Mouse (Mus musculus) MEL (cell line): Measurements from ENCODE around the gene Gripap1. TPM values are rescaled to one million over a fixed set of nuclear protein-coding genes. Genes with fewer than 3 reads are reported as not detected.

Experiments used
- DNase-seq: peaks from one replicate; pipeline ENCODE4 v3.0.0; 2011; ENCODE audit warnings: low read depth, low spot score
- H3K27ac ChIP-seq: 2 replicates; pipeline ENCODE4 v1.5.1; 2012; ENCODE audit warnings: low read depth, mild to moderate bottlenecking, control low read depth, low read length, moderate library complexity; ENCODE audit not compliant: control insufficient read depth
- H3K27me3 ChIP-seq, 2 experiments: fragments of 150-350 bp in 1 of 2; sonication (generic) in 1 of 2; 2 replicates each; pipeline ENCODE4 v1.6.1; 2012; ENCODE audit warnings: low read length in 2 of 2, mild to moderate bottlenecking in 2 of 2, improper control_type of control experiment in 1 of 2, moderate library complexity in 1 of 2; ENCODE audit not compliant: insufficient read depth in 2 of 2, control insufficient read depth in 1 of 2
- H3K36me3 ChIP-seq, 2 experiments: 2 replicates each; pipeline ENCODE4 v1.6.1; 2012 to 2014; ENCODE audit warnings: low read length in 2 of 2, improper control_type of control experiment in 1 of 2, inconsistent platforms in 1 of 2, mild to moderate bottlenecking in 1 of 2; ENCODE audit not compliant: insufficient read depth in 2 of 2, control insufficient read depth in 1 of 2
- H3K4me1 ChIP-seq, 2 experiments: fragments of 150-350 bp in 1 of 2; sonication (generic) in 1 of 2; 2 replicates each; pipeline ENCODE4 v1.6.1; 2012; ENCODE audit warnings: low read length in 2 of 2, improper control_type of control experiment in 1 of 2, mild to moderate bottlenecking in 1 of 2; ENCODE audit not compliant: insufficient read depth in 2 of 2, control insufficient read depth in 1 of 2
- H3K4me3 ChIP-seq, 2 experiments: fragments of 150-350 bp in 1 of 2; sonication (generic) in 1 of 2; 2 replicates each; pipeline ENCODE4 v1.5.1; 2012; ENCODE audit warnings: low read depth in 2 of 2, low read length in 2 of 2, mild to moderate bottlenecking in 2 of 2, moderate library complexity in 2 of 2, control low read depth in 1 of 2, improper control_type of control experiment in 1 of 2; ENCODE audit not compliant: control insufficient read depth in 1 of 2, insufficient read depth in 1 of 2
- H3K79me2 ChIP-seq: 2 replicates; pipeline ENCODE4 v1.6.1; 2012; ENCODE audit warnings: mild to moderate bottlenecking, low read length, moderate library complexity; ENCODE audit not compliant: control insufficient read depth, poor library complexity, insufficient read depth
- H3K9ac ChIP-seq: 2 replicates; pipeline ENCODE4 v1.6.1; 2012; ENCODE audit warnings: low read depth, mild to moderate bottlenecking, control low read depth, low read length, moderate library complexity; ENCODE audit not compliant: control insufficient read depth, poor library complexity, severe bottlenecking
- H3K9me3 ChIP-seq: fragments of 150-350 bp; sonication (generic); replicated peaks from 2 replicates; pipeline ENCODE4 v1.6.1; 2012; ENCODE audit warnings: mild to moderate bottlenecking, low read length, improper control_type of control experiment, moderate library complexity; ENCODE audit not compliant: insufficient read depth
- BHLHE40 ChIP-seq: IDR thresholded peaks from 2 replicates; pipeline ENCODE4 v1.6.1; 2012; ENCODE audit warnings: low read depth, mild to moderate bottlenecking, inconsistent platforms, low read length, improper control_type of control experiment, borderline replicate concordance
- ELF1 ChIP-seq: IDR thresholded peaks from 2 replicates; pipeline ENCODE4 v1.6.1; 2014; ENCODE audit warnings: low read depth, mild to moderate bottlenecking, inconsistent platforms, low read length, improper control_type of control experiment, moderate library complexity
- EP300 ChIP-seq, 2 experiments: IDR thresholded peaks; 2 replicates each; pipeline ENCODE4 v1.6.1; 2011; ENCODE audit warnings: improper control_type of control experiment in 2 of 2, low read length in 2 of 2, low read depth in 1 of 2, mild to moderate bottlenecking in 1 of 2
- ETS1 ChIP-seq: IDR thresholded peaks from 2 replicates; pipeline ENCODE4 v1.6.1; 2012; ENCODE audit warnings: low read depth, mild to moderate bottlenecking, inconsistent platforms, low read length, improper control_type of control experiment, moderate library complexity
- GATA1 ChIP-seq: IDR thresholded peaks from 2 replicates; pipeline ENCODE4 v1.6.1; 2011; ENCODE audit warnings: low read depth, low read length, improper control_type of control experiment
- JUND ChIP-seq: IDR thresholded peaks from 2 replicates; pipeline ENCODE4 v1.6.1; 2011; ENCODE audit warnings: low read depth, mild to moderate bottlenecking, improper control_type of control experiment, low read length
- MAX ChIP-seq: IDR thresholded peaks from 2 replicates; pipeline ENCODE4 v1.6.1; 2011; ENCODE audit warnings: low read length, improper control_type of control experiment
- MAZ ChIP-seq: IDR thresholded peaks from 2 replicates; pipeline ENCODE4 v1.6.1; 2012; ENCODE audit warnings: low read depth, mild to moderate bottlenecking, inconsistent platforms, low read length, improper control_type of control experiment
- MYB ChIP-seq: IDR thresholded peaks from 2 replicates; pipeline ENCODE4 v1.6.1; 2011; ENCODE audit warnings: mild to moderate bottlenecking, low read depth, low read length, improper control_type of control experiment
- NELFE ChIP-seq: IDR thresholded peaks from 2 replicates; pipeline ENCODE4 v1.6.1; 2011; ENCODE audit warnings: low read depth, low read length, improper control_type of control experiment
- NRF1 ChIP-seq: IDR thresholded peaks from 2 replicates; pipeline ENCODE4 v1.6.1; 2014; ENCODE audit warnings: low read depth, mild to moderate bottlenecking, inconsistent platforms, low read length, improper control_type of control experiment, moderate library complexity; ENCODE audit not compliant: poor library complexity, insufficient read depth, severe bottlenecking
- POLR2A ChIP-seq, 2 experiments: IDR thresholded peaks; 2 replicates each; pipeline ENCODE4 v1.6.1; 2011 to 2012; ENCODE audit warnings: low read length in 2 of 2, mild to moderate bottlenecking in 2 of 2, control low read depth in 1 of 2, improper control_type of control experiment in 1 of 2, low read depth in 1 of 2, moderate library complexity in 1 of 2; ENCODE audit not compliant: control insufficient read depth in 1 of 2, insufficient read depth in 1 of 2, poor library complexity in 1 of 2
- POLR2AphosphoS5 ChIP-seq: IDR thresholded peaks from 2 replicates; pipeline ENCODE4 v1.6.1; 2012; ENCODE audit warnings: low read depth, borderline replicate concordance, mild to moderate bottlenecking, inconsistent platforms, low read length, moderate library complexity, mixed read lengths
- RAD21 ChIP-seq: IDR thresholded peaks from 2 replicates; pipeline ENCODE4 v1.6.1; 2011; ENCODE audit warnings: mild to moderate bottlenecking, low read depth, low read length, improper control_type of control experiment
- ZNF384 ChIP-seq: IDR thresholded peaks from 2 replicates; pipeline ENCODE4 v1.6.1; 2012; ENCODE audit warnings: low read depth, mild to moderate bottlenecking, inconsistent platforms, low read length, improper control_type of control experiment
- polyA plus RNA-seq, 2 experiments: library from polyadenylated mRNA; stranded (reverse) in 1 of 2; unstranded in 1 of 2; fragments of >175 nt in 1 of 2; fragments of >200 nt in 1 of 2; gene quantifications; 2 replicates each; pipeline versions ENCODE4 v1.2.1 to v1.2.4; 2012; ENCODE audit warnings: low replicate concordance in 2 of 2, low read depth in 1 of 2; ENCODE audit not compliant: insufficient read length in 2 of 2, insufficient read depth in 1 of 2, missing spikeins in 1 of 2
- total RNA-seq: library from RNA; depleted of rRNA; stranded (reverse); fragments of 300-350 nt; gene quantifications from 2 replicates; pipeline ENCODE4 v1.2.3, GENCODE M21; 2012

Gene Gripap1
- total and polyA plus RNA-seq, 3 experiments, result 40.5 to 244 (median 84.6) TPM

GRCm38 (mm10) chrX:7745429-7745828, 44.1 kb upstream of the Gripap1 start:
- no peak overlapping the region; the same call in 1 of the 2 replicates for H3K27ac ChIP-seq
- H3K79me2 ChIP-seq, result no peaks in the 10 kb centered on the region
- peaks cover 0 to 14% of the 10 kb centered on the region in 2 experiments; a peak in 2 of 4 replicates for H3K36me3 ChIP-seq
- H3K9me3 ChIP-seq, result no peaks in the 10 kb centered on the region
- no peaks in the 10 kb centered on the region for H3K27me3 ChIP-seq
- DNase-seq, result peak; percentile 33
- peaks cover 16 to 30% of the 10 kb centered on the region in 2 experiments for H3K4me1 ChIP-seq
- H3K9ac ChIP-seq, result no peak overlapping the region
- no peak overlapping the region for H3K4me3 ChIP-seq
- TF ChIP-seq ETS1 (0 out of 2 replicates have a peak, but pooled peaks have one; percentile 38), MAZ (peak; percentile 72; the same call in 1 of the 2 replicates), EP300 (IDR thresholded peaks at IDR 0.05; ENCODE audit: low read depth in 1 of 2, low read length in 2 of 2) (peak in 1 of 2 experiments; percentile 30; a peak in 1 of 4 replicates), GATA1 (0 out of 2 replicates have a peak, but pooled peaks have one; percentile 24), ELF1 (peak; percentile 75), MYB (no peak), POLR2AphosphoS5 (no peak)

- peaks cover 2 to 9% of the 10 kb centered on the region in 2 experiments; a peak in 3 of 4 replicates for H3K4me1 ChIP-seq
- H3K27me3 ChIP-seq, result no peaks in the 10 kb centered on the region
- peak within 1 kb of the TSS; percentile 71 to 84 for H3K4me3 ChIP-seq
- H3K9me3 ChIP-seq, result no peaks in the 10 kb centered on the region
- H3K27ac ChIP-seq, result no peak within 1 kb of the TSS
- DNase-seq, result peak; percentile 81
- H3K36me3 ChIP-seq, result peaks cover 0 to 6% of the 10 kb centered on the region in 2 experiments; a peak in 1 of 4 replicates
- TF ChIP-seq BHLHE40 (no peak), NELFE (peak; percentile 11; the same call in 1 of the 2 replicates), POLR2A (IDR thresholded peaks at IDR 0.05; ENCODE audit: control insufficient read depth in 1 of 2, insufficient read depth in 1 of 2, low read depth in 1 of 2, low read length in 2 of 2, poor library complexity in 1 of 2) (peak in 1 of 2 experiments; percentile 31; a peak in 1 of 4 replicates), ZNF384 (no peak), JUND (no peak), NRF1 (peak; percentile 81), MAX (0 out of 2 replicates have a peak, but pooled peaks have one; percentile 9), ELF1 (0 out of 2 replicates have a peak, but pooled peaks have one; percentile 14), RAD21 (no peak)
- no peaks in the 10 kb centered on the region for H3K79me2 ChIP-seq
- peak within 1 kb of the TSS; percentile 71 for H3K9ac ChIP-seq
These were observed 39.0 kb upstream of the Gripap1 start, which contains the start of gene Ccdc120 for GRCm38 (mm10) chrX:7750432-7751116. Gene Ccdc120, minus strand, starts transcription at chrX:7750905.
